ENCODE assay signal across 12 mouse cellular contexts in genomic region chr11:69331152-69331551, GRCm38 (mm10). TPM values are rescaled to one million over a fixed set of nuclear protein-coding genes. Genes with fewer than 3 reads are reported as not detected.
DNase-seq lines count a peak whose midpoint lies in the region; ATAC-seq lines count a peak whose summit lies in the region.
"Had no signal": no experiment of that assay in that cellular context is flagged by ENCODE, and none has a peak within 500 bp of the region (broad histone marks: within the 10 kb centered on the region; RNA-seq: fewer than 3 reads in every experiment).

No protein-coding gene starts in this region.

- DNase-seq in heart, postnatal 10 days = no peak
- peak; percentile 85 for DNase-seq in ES-CJ7 (ENCODE audit: low read depth, low spot score)
- DNase-seq in left cerebral cortex, adult 9 months (ENCODE audit: low spot score in 2 of 2) = no peak
- no peak for DNase-seq in gastrocnemius, postnatal 36 days
- DNase-seq: kidney, postnatal 4 days; lung, postnatal 4 days; right cerebral cortex, postnatal 4 days; thymus, postnatal 36 days had no signal

- peaks cover 32% of the 10 kb centered on the region for H3K27me3 ChIP-seq in heart, embryonic 15.5 days
- peaks cover 35% of the 10 kb centered on the region for H3K27me3 ChIP-seq in embryonic facial prominence, embryonic 13.5 days
- peaks cover 33% of the 10 kb centered on the region for H3K27me3 ChIP-seq in limb, embryonic 13.5 days

- H3K9ac ChIP-seq in heart, embryonic 15.5 days = no peak overlapping the region
- H3K9ac ChIP-seq in embryonic facial prominence, embryonic 13.5 days = peak overlapping the region; percentile 72
- no peak overlapping the region for H3K9ac ChIP-seq in limb, embryonic 13.5 days

- H3K36me3 ChIP-seq in heart, embryonic 15.5 days = no peaks in the 10 kb centered on the region
- no peaks in the 10 kb centered on the region for H3K36me3 ChIP-seq in embryonic facial prominence, embryonic 13.5 days
- no peaks in the 10 kb centered on the region for H3K36me3 ChIP-seq in limb, embryonic 13.5 days

- H3K4me1 ChIP-seq in heart, embryonic 15.5 days (replicated peaks) = peaks cover 22% of the 10 kb centered on the region
- H3K4me1 ChIP-seq in embryonic facial prominence, embryonic 13.5 days = peaks cover 27% of the 10 kb centered on the region
- H3K4me1 ChIP-seq in limb, embryonic 13.5 days = peaks cover 31% of the 10 kb centered on the region

- 91% methylated on average over 6 of the region's 6 CpGs for WGBS in heart, embryonic 15.5 days
- WGBS in embryonic facial prominence, embryonic 13.5 days = 86% methylated on average over 6 of the region's 6 CpGs
- WGBS in limb, embryonic 13.5 days = 84% methylated on average over 6 of the region's 6 CpGs

- no peak overlapping the region for H3K27ac ChIP-seq in heart, embryonic 15.5 days
- H3K27ac ChIP-seq in embryonic facial prominence, embryonic 13.5 days = peak overlapping the region; percentile 52
- no peak overlapping the region; the same call in 1 of the 2 replicates for H3K27ac ChIP-seq in limb, embryonic 13.5 days

- no peak for ATAC-seq in heart, embryonic 15.5 days (replicated peaks; ENCODE audit: insufficient number of reproducible peaks, insufficient read depth, low FRiP score, low read depth)
- ATAC-seq in embryonic facial prominence, embryonic 13.5 days (ENCODE audit: insufficient number of reproducible peaks, insufficient read depth, low FRiP score, low TSS enrichment, low read depth) = no peak
- no peak for ATAC-seq in limb, embryonic 13.5 days (ENCODE audit: low FRiP score, low read depth)
- no peak for ATAC-seq in megakaryocyte, adult 5-6 weeks (ENCODE audit: poor library complexity, severe bottlenecking)

- peak overlapping the region; percentile 62; the same call in 1 of the 2 replicates for H3K4me3 ChIP-seq in heart, embryonic 15.5 days
- peak overlapping the region; percentile 45 for H3K4me3 ChIP-seq in embryonic facial prominence, embryonic 13.5 days
- peak overlapping the region; percentile 54 for H3K4me3 ChIP-seq in limb, embryonic 13.5 days

- H3K9me3 ChIP-seq in heart, embryonic 15.5 days (replicated peaks) = no peaks in the 10 kb centered on the region
- H3K9me3 ChIP-seq in embryonic facial prominence, embryonic 13.5 days = no peaks in the 10 kb centered on the region
- H3K9me3 ChIP-seq in limb, embryonic 13.5 days = no peaks in the 10 kb centered on the region

- intact Hi-C loops in heart, postnatal 10 days (cut with DNase I) = no loop called here
- intact Hi-C loops in gastrocnemius, postnatal 36 days (cut with DNase I) = no loop called here

- H3K4me2 ChIP-seq in heart, embryonic 15.5 days = peak overlapping the region; percentile 69; the same call in 1 of the 2 replicates
- peak overlapping the region; percentile 63 for H3K4me2 ChIP-seq in embryonic facial prominence, embryonic 13.5 days
- H3K4me2 ChIP-seq in limb, embryonic 13.5 days (replicated peaks) = peak overlapping the region; percentile 67

RNA-seq across cellular contexts. Expression of gene Kcnab3, which starts 5.1 kb away (rescaled TPM):
- 0.77 and 1.1 TPM in 2 replicates for polyA plus RNA-seq in heart, embryonic 15.5 days (2015; fragmentation: Nextera tagmentation; extraction: Ambion mirVana)
- 1 to 10 TPM in 1 of 2 experiments, under 1 TPM in 1; 0.97 to 1.0 TPM for total RNA-seq in heart, postnatal 10 days (2021)
- polyA plus RNA-seq in embryonic facial prominence, embryonic 13.5 days (2015; fragmentation: Nextera tagmentation; extraction: Ambion mirVana) = 1.8 and 2.5 TPM in 2 replicates
- polyA plus RNA-seq in limb, embryonic 13.5 days (2015; fragmentation: Nextera tagmentation; extraction: Ambion mirVana) = 2.4 and 2.8 TPM in 2 replicates
- total RNA-seq in gastrocnemius, postnatal 36 days (2021) = under 1 TPM in 1 of 2 experiments, not detected in 1; 0.10 TPM
- 0.59 and 1.3 TPM in 2 replicates for total RNA-seq in megakaryocyte, adult 5-6 weeks (2015)
- total RNA-seq in megakaryocyte, adult 5-6 weeks (2017) = 0.40 and 1.7 TPM in 2 replicates

RNA-seq across cellular contexts. Expression of gene Trappc1, which starts 7.4 kb away (rescaled TPM):
- 163 and 164 TPM in 2 replicates for polyA plus RNA-seq in heart, embryonic 15.5 days (2015; fragmentation: Nextera tagmentation; extraction: Ambion mirVana)
- total RNA-seq in heart, postnatal 10 days (2021) = 10 to 100 TPM; 71.8 to 73.7 TPM
- polyA plus RNA-seq in embryonic facial prominence, embryonic 13.5 days (2015; fragmentation: Nextera tagmentation; extraction: Ambion mirVana) = 177 and 187 TPM in 2 replicates
- 153 and 162 TPM in 2 replicates for polyA plus RNA-seq in limb, embryonic 13.5 days (2015; fragmentation: Nextera tagmentation; extraction: Ambion mirVana)
- total RNA-seq in gastrocnemius, postnatal 36 days (2021) = 10 to 100 TPM; 40.1 to 41.8 TPM
- total RNA-seq in megakaryocyte, adult 5-6 weeks (2015) = 219 and 269 TPM in 2 replicates
- 155 and 195 TPM in 2 replicates for total RNA-seq in megakaryocyte, adult 5-6 weeks (2017)

RNA-seq across cellular contexts. Expression of gene Cntrob, which starts 7.6 kb away (rescaled TPM):
- 12.7 and 17.2 TPM in 2 replicates for polyA plus RNA-seq in heart, embryonic 15.5 days (2015; fragmentation: Nextera tagmentation; extraction: Ambion mirVana)
- 1 to 10 TPM; 5.7 to 8.6 TPM for total RNA-seq in heart, postnatal 10 days (2021)
- 30.4 and 33.8 TPM in 2 replicates for polyA plus RNA-seq in embryonic facial prominence, embryonic 13.5 days (2015; fragmentation: Nextera tagmentation; extraction: Ambion mirVana)
- polyA plus RNA-seq in limb, embryonic 13.5 days (2015; fragmentation: Nextera tagmentation; extraction: Ambion mirVana) = 25.3 and 26.4 TPM in 2 replicates
- total RNA-seq in gastrocnemius, postnatal 36 days (2021) = 1 to 10 TPM; 1.4 TPM
- 15.2 and 28.3 TPM in 2 replicates for total RNA-seq in megakaryocyte, adult 5-6 weeks (2015)
- 10.4 and 13.8 TPM in 2 replicates for total RNA-seq in megakaryocyte, adult 5-6 weeks (2017)

RNA-seq across cellular contexts. Expression of gene Rnf227, which starts 9.1 kb away (rescaled TPM):
- 6.6 and 7.3 TPM in 2 replicates for polyA plus RNA-seq in heart, embryonic 15.5 days (2015; fragmentation: Nextera tagmentation; extraction: Ambion mirVana)
- 1 to 10 TPM in 1 of 2 experiments, under 1 TPM in 1; 0.89 to 1.7 TPM for total RNA-seq in heart, postnatal 10 days (2021)
- polyA plus RNA-seq in embryonic facial prominence, embryonic 13.5 days (2015; fragmentation: Nextera tagmentation; extraction: Ambion mirVana) = 24.7 and 26.4 TPM in 2 replicates
- polyA plus RNA-seq in limb, embryonic 13.5 days (2015; fragmentation: Nextera tagmentation; extraction: Ambion mirVana) = 24.6 and 24.9 TPM in 2 replicates
- total RNA-seq in gastrocnemius, postnatal 36 days (2021) = under 1 TPM; 0.12 to 0.26 TPM
- total RNA-seq in megakaryocyte, adult 5-6 weeks (2015) = 3.7 and 8.1 TPM in 2 replicates
- total RNA-seq in megakaryocyte, adult 5-6 weeks (2017) = 7.2 and 8.7 TPM in 2 replicates

RNA-seq across cellular contexts. Expression of gene Chd3, which starts 38.1 kb away (rescaled TPM):
- polyA plus RNA-seq in heart, embryonic 15.5 days (2015; fragmentation: Nextera tagmentation; extraction: Ambion mirVana) = 14.2 and 22.9 TPM in 2 replicates
- 10 to 100 TPM; 62.0 to 66.7 TPM for total RNA-seq in heart, postnatal 10 days (2021)
- polyA plus RNA-seq in embryonic facial prominence, embryonic 13.5 days (2015; fragmentation: Nextera tagmentation; extraction: Ambion mirVana) = 135 and 142 TPM in 2 replicates
- 117 and 119 TPM in 2 replicates for polyA plus RNA-seq in limb, embryonic 13.5 days (2015; fragmentation: Nextera tagmentation; extraction: Ambion mirVana)
- total RNA-seq in gastrocnemius, postnatal 36 days (2021) = 10 to 100 TPM in 1 of 2 experiments, 1 to 10 TPM in 1; 7.6 to 11.2 TPM
- 13.6 and 13.9 TPM in 2 replicates for total RNA-seq in megakaryocyte, adult 5-6 weeks (2015)
- total RNA-seq in megakaryocyte, adult 5-6 weeks (2017) = 17.1 and 19.8 TPM in 2 replicates
